ENCODE assay signal across 22 mouse cellular contexts in genomic region chr8:98061778-98062177, GRCm38 (mm10).
DNase-seq lines count a peak whose midpoint lies in the region; ATAC-seq and TF ChIP-seq lines count a peak whose summit lies in the region.
"Had no signal": no experiment of that assay in that cellular context is flagged by ENCODE, and none has a peak within 500 bp of the region (broad histone marks: within the 10 kb centered on the region; RNA-seq: fewer than 3 reads in every experiment).

No protein-coding gene starts in this region.

- H3K9me3 ChIP-seq in lung, embryonic 14.5 days (ENCODE audit: low read depth, low read length): no peaks in the 10 kb centered on the region
- no peaks in the 10 kb centered on the region for H3K9me3 ChIP-seq in MEL (replicated peaks; ENCODE audit: insufficient read depth, low read length)
- H3K9me3 ChIP-seq: embryonic facial prominence, embryonic 10.5 days; embryonic facial prominence, embryonic 12.5 days; forebrain, embryonic 10.5 days; forebrain, embryonic 12.5 days had no signal

- no peak overlapping the region for H3K4me3 ChIP-seq in lung, embryonic 14.5 days (ENCODE audit: low read depth, low read length)
- 0 out of 4 replicates have a peak overlapping the region, but pooled peaks of 1 of the 2 experiments have one; percentile 3 for H3K4me3 ChIP-seq in MEL (ENCODE audit: control insufficient read depth in 1 of 2, insufficient read depth in 1 of 2, low read depth in 2 of 2, low read length in 2 of 2)
- H3K4me3 ChIP-seq: embryonic facial prominence, embryonic 10.5 days; embryonic facial prominence, embryonic 12.5 days; erythroblast, embryonic 14.5 days; forebrain, embryonic 10.5 days; forebrain, embryonic 12.5 days had no signal

- H3K4me2 ChIP-seq in lung, embryonic 14.5 days: no peak overlapping the region
- H3K4me2 ChIP-seq: embryonic facial prominence, embryonic 12.5 days; forebrain, embryonic 12.5 days had no signal

- ATAC-seq in lung, embryonic 14.5 days (ENCODE audit: insufficient read depth): no peak
- ATAC-seq in erythroblast, adult 5-6 weeks (replicated peaks; ENCODE audit: low FRiP score, poor library complexity, severe bottlenecking): no peak
- ATAC-seq: activated CD4-positive, CD25-positive, alpha-beta regulatory T cell, adult 4 months; forebrain, embryonic 14.5 days; forebrain, embryonic 16.5 days; Patski had no signal

- no peak for TF ChIP-seq CTCF in lung, embryonic 14.5 days (IDR thresholded peaks at IDR 0.05; ENCODE audit: low read depth)
- TF ChIP-seq CTCF in MEL (IDR thresholded peaks at IDR 0.05 in 2 of 3, conservative IDR thresholded peaks at IDR 0.05 in 1 of 3; ENCODE audit: control insufficient read depth in 1 of 3, insufficient read depth in 1 of 3, low read depth in 2 of 3, low read length in 3 of 3, poor library complexity in 1 of 3, severe bottlenecking in 1 of 3): peak in 1 of 3 experiments; percentile 19; a peak in 1 of 6 replicates

- H3K27ac ChIP-seq in lung, embryonic 14.5 days (ENCODE audit: low read depth): no peak overlapping the region
- peak overlapping the region; percentile 88 for H3K27ac ChIP-seq in MEL (ENCODE audit: control insufficient read depth, low read depth, low read length)
- H3K27ac ChIP-seq: embryonic facial prominence, embryonic 10.5 days; embryonic facial prominence, embryonic 12.5 days; forebrain, embryonic 10.5 days; forebrain, embryonic 12.5 days had no signal

- H3K27me3 ChIP-seq in lung, embryonic 14.5 days (ENCODE audit: insufficient read depth, low read length): no peaks in the 10 kb centered on the region
- H3K27me3 ChIP-seq in MEL (ENCODE audit: control insufficient read depth in 1 of 2, insufficient read depth in 2 of 2, low read length in 2 of 2): no peaks in the 10 kb centered on the region
- H3K27me3 ChIP-seq: embryonic facial prominence, embryonic 12.5 days; forebrain, embryonic 12.5 days; Patski had no signal

- peak; percentile 51 for TF ChIP-seq RAD21 in MEL (IDR thresholded peaks at IDR 0.05; ENCODE audit: low read depth, low read length)

- no peak for TF ChIP-seq POLR2A in MEL (IDR thresholded peaks at IDR 0.05; ENCODE audit: control insufficient read depth in 1 of 2, insufficient read depth in 1 of 2, low read depth in 1 of 2, low read length in 2 of 2, poor library complexity in 1 of 2)

- H3K4me1 ChIP-seq in lung, embryonic 14.5 days (ENCODE audit: insufficient read depth): no peaks in the 10 kb centered on the region
- H3K4me1 ChIP-seq in MEL (ENCODE audit: control insufficient read depth in 1 of 2, insufficient read depth in 2 of 2, low read length in 2 of 2): peaks cover 18 to 38% of the 10 kb centered on the region in 2 experiments
- H3K4me1 ChIP-seq: embryonic facial prominence, embryonic 10.5 days; embryonic facial prominence, embryonic 12.5 days; forebrain, embryonic 10.5 days; forebrain, embryonic 12.5 days had no signal

- 35% methylated on average over 3 of the region's 3 CpGs for WGBS in lung, embryonic 14.5 days

- DNase-seq in lung, embryonic 14.5 days: peak; percentile 2
- no peak for DNase-seq in lung, postnatal 36 days
- DNase-seq in MEL (ENCODE audit: low read depth, low spot score): no peak
- DNase-seq in spleen, postnatal 36 days (ENCODE audit: low spot score in 2 of 2): no peak
- DNase-seq: adrenal gland, adult 8-10 months; adrenal gland, postnatal 14 days; adrenal gland, postnatal 36 days; cerebellum, adult 11-12 months; cerebellum, adult 2 months; cerebellum, adult 9-10 months; cerebellum, postnatal 10 days; cerebellum, postnatal 25 days had no signal

- no peaks in the 10 kb centered on the region for H3K79me2 ChIP-seq in MEL (ENCODE audit: control insufficient read depth, insufficient read depth, low read length, poor library complexity)

- H3K9ac ChIP-seq in lung, embryonic 14.5 days: no peak overlapping the region
- no peak overlapping the region for H3K9ac ChIP-seq in MEL (ENCODE audit: control insufficient read depth, low read depth, low read length, poor library complexity, severe bottlenecking)
- H3K9ac ChIP-seq: embryonic facial prominence, embryonic 12.5 days; forebrain, embryonic 12.5 days had no signal

- no peaks in the 10 kb centered on the region for H3K36me3 ChIP-seq in lung, embryonic 14.5 days (ENCODE audit: insufficient read depth)
- peaks cover 0 to 49% of the 10 kb centered on the region in 2 experiments; a peak in 2 of 4 replicates for H3K36me3 ChIP-seq in MEL (ENCODE audit: control insufficient read depth in 1 of 2, insufficient read depth in 2 of 2, low read length in 2 of 2)
- H3K36me3 ChIP-seq: embryonic facial prominence, embryonic 10.5 days; embryonic facial prominence, embryonic 12.5 days; forebrain, embryonic 10.5 days; forebrain, embryonic 12.5 days had no signal

- peak; percentile 75 to 87 for TF ChIP-seq EP300 in MEL (IDR thresholded peaks at IDR 0.05; ENCODE audit: low read depth in 1 of 2, low read length in 2 of 2)

TF ChIP-seq in MEL, 35 proteins besides CTCF, POLR2A, EP300 and RAD21:
- TF ChIP-seq RCOR1 (IDR thresholded peaks at IDR 0.05; ENCODE audit: low read depth, low read length) (peak; percentile 77; the same call in 1 of the 2 replicates), ZNF384 (IDR thresholded peaks at IDR 0.05; ENCODE audit: low read depth, low read length) (peak; percentile 41), TAL1 (IDR thresholded peaks at IDR 0.05; ENCODE audit: low read length) (peak; percentile 34), NELFE (IDR thresholded peaks at IDR 0.05; ENCODE audit: low read depth, low read length) (no peak), BHLHE40 (IDR thresholded peaks at IDR 0.05; ENCODE audit: borderline replicate concordance, low read depth, low read length) (peak; percentile 93; the same call in 1 of the 2 replicates), TBP (IDR thresholded peaks at IDR 0.05; ENCODE audit: low read depth, low read length) (no peak), SMC3 (IDR thresholded peaks at IDR 0.05; ENCODE audit: low read depth, low read length) (peak; percentile 49), TCF12 (IDR thresholded peaks at IDR 0.05; ENCODE audit: low read depth, low read length) (peak; percentile 62; the same call in 1 of the 2 replicates), SIN3A (IDR thresholded peaks at IDR 0.05; ENCODE audit: low read length) (peak; percentile 55; the same call in 1 of the 2 replicates), ZKSCAN1 (IDR thresholded peaks at IDR 0.05; ENCODE audit: low read depth, low read length) (no peak), ELF1 (IDR thresholded peaks at IDR 0.05; ENCODE audit: low read depth, low read length) (no peak), CHD1 (IDR thresholded peaks at IDR 0.05; ENCODE audit: low read depth, low read length) (no peak), USF2 (IDR thresholded peaks at IDR 0.05; ENCODE audit: borderline replicate concordance in 1 of 2, insufficient read depth in 1 of 2, low read depth in 1 of 2, low read length in 2 of 2) (no peak), ZC3H11A (IDR thresholded peaks at IDR 0.05; ENCODE audit: low read depth, low read length) (peak; percentile 16; the same call in 1 of the 2 replicates), UBTF (IDR thresholded peaks at IDR 0.05; ENCODE audit: borderline replicate concordance, insufficient read depth, low read depth, low read length) (no peak), MAZ (IDR thresholded peaks at IDR 0.05; ENCODE audit: low read depth, low read length) (no peak), KAT2A (conservative IDR thresholded peaks at IDR 0.05; ENCODE audit: low read depth, low read length) (no peak), MXI1 (IDR thresholded peaks at IDR 0.05; ENCODE audit: low read depth, low read length) (no peak), HCFC1 (IDR thresholded peaks at IDR 0.05; ENCODE audit: low read depth, low read length) (peak; percentile 65), GATA1 (IDR thresholded peaks at IDR 0.05; ENCODE audit: low read depth, low read length) (peak; percentile 87), POLR2AphosphoS2 (IDR thresholded peaks at IDR 0.05; ENCODE audit: low read length) (no peak), ETS1 (IDR thresholded peaks at IDR 0.05; ENCODE audit: low read depth, low read length) (peak; percentile 83), MYC (IDR thresholded peaks at IDR 0.05; ENCODE audit: low read depth, low read length) (no peak), ZMIZ1 (IDR thresholded peaks at IDR 0.05; ENCODE audit: low read depth, low read length) (no peak), MAX (IDR thresholded peaks at IDR 0.05; ENCODE audit: low read length) (no peak), MEF2A (IDR thresholded peaks at IDR 0.05; ENCODE audit: extremely low read depth, insufficient replicate concordance, low read depth, low read length, poor library complexity, severe bottlenecking) (peak; percentile 67; the same call in 1 of the 2 replicates), JUND (IDR thresholded peaks at IDR 0.05; ENCODE audit: low read depth, low read length) (no peak), USF1 (IDR thresholded peaks at IDR 0.05; ENCODE audit: low read depth, low read length) (no peak), E2F4 (IDR thresholded peaks at IDR 0.05; ENCODE audit: borderline replicate concordance, low read depth, low read length) (no peak), POLR2AphosphoS5 (IDR thresholded peaks at IDR 0.05; ENCODE audit: borderline replicate concordance, low read depth, low read length) (no peak), MAFK (IDR thresholded peaks at IDR 0.05; ENCODE audit: borderline replicate concordance, low read depth, low read length) (0 out of 2 replicates have a peak, but pooled peaks have one; percentile 59), NRF1 (IDR thresholded peaks at IDR 0.05; ENCODE audit: insufficient read depth, low read depth, low read length, poor library complexity, severe bottlenecking) (no peak), MYB (IDR thresholded peaks at IDR 0.05; ENCODE audit: low read depth, low read length) (peak; percentile 81), CHD2 (IDR thresholded peaks at IDR 0.05; ENCODE audit: low read length) (no peak), GABPA (IDR thresholded peaks at IDR 0.05; ENCODE audit: low read depth, low read length) (no peak)
